Mouse (Mus musculus) adrenal gland, adult 2 months (tissue): Measurements from ENCODE around the gene Foxp2. TPM values are rescaled to one million over a fixed set of nuclear protein-coding genes. Genes with fewer than 3 reads are reported as not detected.

Source experiments
- DNase-seq: peaks from one replicate; pipeline ENCODE4 v3.0.0; 2021
- microRNA-seq, 2 experiments: library from miRNA; unstranded; fragments of <30 nt; microRNA quantifications; one replicate each; pipeline ENCODE4 v1.2.0; 2021
- polyA plus RNA-seq: library from polyadenylated mRNA; depleted of rRNA; stranded (reverse); fragments of >200 nt; gene quantifications from 2 replicates; pipeline ENCODE4 v1.2.3, GENCODE M21; 2012; rRNA removed
- total RNA-seq, 2 experiments: library from RNA; stranded (reverse); gene quantifications; 2 replicates each; pipeline ENCODE4 v1.2.3; 2021

Gene Foxp2
- total and polyA plus RNA-seq, 3 experiments, result 2.4 to 6.0 (median 4.9) TPM

DNA sequence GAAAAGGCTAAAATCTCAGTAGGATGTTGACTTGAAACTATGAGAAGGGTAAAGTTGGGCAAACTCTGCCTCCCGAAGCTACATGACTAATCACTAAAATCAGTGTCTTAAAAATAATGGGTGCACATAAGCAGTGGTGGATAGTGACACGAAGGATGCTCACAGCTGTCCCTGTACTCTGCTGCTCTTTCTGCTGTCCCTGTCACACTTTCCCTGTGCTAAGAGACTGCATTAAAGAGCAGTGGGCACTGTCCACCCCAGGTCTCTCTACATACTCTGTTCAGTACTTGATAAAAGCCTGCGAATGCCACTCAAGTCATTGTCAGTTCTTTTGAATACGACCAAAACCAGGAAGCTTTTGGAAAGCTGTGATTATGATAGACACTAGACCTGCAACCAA, 469.7 kb downstream of the Foxp2 start:
- DNase-seq, result no peak

DNA sequence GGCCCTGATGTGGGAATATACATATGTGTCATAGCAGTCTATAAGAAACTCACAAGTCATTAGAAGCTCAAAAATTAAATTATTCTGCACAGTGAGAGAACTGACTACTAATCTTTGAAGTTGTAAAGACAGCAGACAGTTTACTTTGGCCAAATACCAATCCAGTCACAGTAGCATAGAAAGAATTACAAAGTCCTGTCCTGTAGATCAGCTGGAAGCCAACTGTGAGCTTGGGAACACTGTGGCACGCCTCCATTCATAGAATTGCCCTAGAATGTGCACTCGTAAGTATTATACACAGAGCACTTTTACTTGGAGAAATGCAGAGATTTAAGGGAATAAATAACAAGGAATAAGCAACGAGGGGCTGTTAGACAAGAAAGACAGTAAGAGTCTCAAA, 472.5 kb downstream of the Foxp2 start:
- DNase-seq, result no peak

DNA sequence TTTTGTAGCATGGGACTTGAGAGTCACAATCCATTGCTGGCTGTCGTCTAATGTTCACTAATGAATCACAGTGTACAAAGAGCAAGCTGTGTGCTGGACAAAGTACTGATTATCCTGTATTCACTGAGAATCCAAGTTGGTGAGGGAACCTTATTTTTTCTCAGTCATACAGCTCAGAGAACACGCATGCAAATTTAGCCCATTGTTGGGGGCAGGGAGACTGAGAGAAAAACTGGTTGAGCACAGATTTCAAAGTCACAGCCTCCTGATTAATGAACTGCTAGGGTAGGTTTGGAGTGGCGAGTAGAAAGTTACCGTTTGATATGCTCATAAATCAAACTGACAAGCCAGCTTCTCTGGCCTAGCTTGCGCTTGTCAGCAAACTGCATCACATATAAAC, 477.1 kb downstream of the Foxp2 start:
- no peak for DNase-seq

DNA sequence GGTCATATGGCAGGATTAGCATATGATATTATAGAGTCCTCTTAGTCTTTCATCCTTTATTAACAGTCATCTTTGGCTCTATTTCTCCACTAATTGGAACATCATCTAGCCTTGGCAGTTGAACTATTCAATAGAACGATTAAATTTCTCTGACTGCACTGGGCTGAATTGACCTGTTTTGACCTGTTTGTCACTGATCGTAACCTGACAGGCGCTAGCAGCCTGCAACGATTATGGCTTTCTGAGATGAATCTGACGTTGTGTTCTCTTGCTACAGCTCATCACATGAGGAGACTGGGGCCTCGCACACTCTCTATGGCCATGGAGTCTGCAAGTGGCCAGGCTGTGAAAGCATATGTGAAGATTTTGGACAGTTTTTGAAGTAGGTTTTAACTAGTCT, 495.3 kb downstream of the Foxp2 start:
- no peak for DNase-seq

DNA sequence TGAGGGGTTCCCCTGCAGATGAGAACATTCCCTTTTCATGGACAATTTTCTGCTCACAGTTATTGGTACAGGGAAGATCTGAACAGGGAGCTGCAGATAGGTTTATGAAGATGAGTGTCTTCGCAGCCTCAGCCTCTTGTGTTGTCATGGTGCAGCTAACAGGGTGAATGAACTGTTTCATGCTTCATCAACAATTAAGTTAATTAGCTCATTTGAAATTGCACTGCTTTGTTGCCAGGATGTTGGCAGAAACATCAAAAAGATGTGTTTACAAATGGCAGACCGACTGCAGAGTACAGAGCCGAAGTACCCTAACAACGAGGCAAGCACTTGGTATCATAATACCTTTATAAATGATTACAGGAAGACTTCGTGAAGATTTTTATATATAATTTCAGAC, 496.3 kb downstream of the Foxp2 start:
- DNase-seq, result no peak

DNA sequence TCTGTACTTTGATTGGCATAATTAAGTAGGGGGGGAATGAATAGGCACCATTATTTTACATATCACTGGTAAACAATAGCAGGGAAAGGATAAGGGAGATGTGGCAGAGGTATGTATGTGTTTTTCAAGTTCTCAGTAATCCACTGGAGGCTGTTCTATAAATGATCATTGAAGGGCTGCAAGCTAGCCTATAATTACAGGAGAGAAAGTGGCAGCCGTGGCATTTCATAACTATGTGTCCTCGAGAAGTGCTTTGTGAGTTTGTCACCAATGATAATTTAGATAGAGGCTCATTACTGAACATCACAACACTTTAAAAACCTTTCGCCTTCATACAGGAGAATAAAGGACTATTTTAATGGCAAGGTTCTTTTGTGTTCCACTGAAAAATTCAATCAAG, 500.0 kb downstream of the Foxp2 start:
- DNase-seq, result no peak

DNA sequence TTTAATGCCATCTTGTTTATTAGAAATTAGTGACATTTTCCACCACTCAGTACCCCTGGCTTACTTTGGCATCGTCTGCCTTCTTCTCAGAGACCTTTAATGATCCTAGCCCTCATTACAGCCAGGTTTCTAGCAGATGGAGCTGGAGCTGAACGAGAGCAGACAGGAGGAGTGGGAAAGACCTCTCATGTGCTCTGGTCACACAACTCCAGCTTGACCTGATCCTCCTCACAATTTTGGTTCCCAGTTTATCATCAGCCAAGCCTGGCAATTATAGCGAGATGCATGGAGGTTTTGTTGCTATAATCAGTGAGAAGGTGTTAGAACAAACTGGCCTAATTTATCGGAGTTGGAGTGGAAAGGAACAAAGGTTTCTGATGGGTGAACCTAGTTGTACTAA, 500.9 kb downstream of the Foxp2 start:
- DNase-seq, result no peak

DNA sequence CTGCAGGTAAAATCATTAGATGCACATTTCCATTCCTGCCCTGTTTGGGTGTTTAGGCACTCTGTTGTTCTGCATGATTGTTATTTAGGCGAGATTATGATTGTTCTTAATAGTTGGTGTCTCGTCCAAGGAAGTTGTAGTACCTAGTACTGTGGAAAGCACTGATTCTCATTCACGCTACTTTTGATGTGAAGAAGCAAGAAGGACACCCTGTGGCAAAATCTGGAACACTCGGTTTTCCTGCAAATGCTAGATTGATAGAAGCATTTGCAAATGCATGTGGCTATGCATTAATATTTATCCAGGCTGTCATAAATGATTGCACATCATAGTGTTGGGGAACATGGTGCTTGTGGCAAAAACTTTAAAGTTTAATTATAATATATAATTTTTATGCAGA, 514.0 kb downstream of the Foxp2 start:
- no peak for DNase-seq

DNA sequence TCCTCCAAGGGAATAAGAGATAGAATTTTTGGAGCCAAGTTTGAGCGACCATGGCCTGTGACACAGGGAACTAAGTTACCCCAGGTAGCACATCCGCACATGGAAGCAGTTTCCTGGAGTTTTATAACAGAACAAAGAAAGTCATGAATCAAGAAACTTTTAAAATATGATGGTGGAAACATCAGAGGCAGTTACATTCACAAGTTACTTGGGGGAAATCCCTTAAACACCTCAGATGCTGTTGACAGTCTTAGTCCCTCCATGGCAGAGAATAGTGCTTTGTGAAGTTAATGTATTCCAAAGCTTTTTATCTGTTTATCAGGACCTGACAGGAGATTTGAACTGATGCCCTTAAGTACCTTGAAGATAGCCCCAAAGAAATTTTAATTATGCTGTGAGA, 558.6 kb downstream of the Foxp2 start:
- no peak for DNase-seq

DNA sequence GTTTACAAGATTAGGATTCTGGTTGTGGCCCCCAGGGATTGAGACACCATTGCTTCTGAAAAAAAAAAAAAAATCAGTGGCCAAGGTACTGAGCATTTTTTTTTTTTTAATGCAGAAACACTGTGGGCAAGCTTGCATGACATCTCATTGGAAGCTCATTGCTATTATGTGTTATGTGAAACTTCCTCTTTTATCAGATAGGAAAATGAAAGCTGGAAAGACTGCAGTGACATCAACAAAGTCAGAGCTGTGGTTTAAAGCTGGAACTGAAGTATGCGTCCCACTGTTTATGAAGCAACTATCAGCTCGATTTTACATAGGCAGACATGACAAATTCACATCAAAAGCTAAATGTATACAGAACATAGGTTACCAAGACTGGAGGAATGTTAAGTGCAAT, 562.2 kb downstream of the Foxp2 start:
- DNase-seq, result no peak

DNA sequence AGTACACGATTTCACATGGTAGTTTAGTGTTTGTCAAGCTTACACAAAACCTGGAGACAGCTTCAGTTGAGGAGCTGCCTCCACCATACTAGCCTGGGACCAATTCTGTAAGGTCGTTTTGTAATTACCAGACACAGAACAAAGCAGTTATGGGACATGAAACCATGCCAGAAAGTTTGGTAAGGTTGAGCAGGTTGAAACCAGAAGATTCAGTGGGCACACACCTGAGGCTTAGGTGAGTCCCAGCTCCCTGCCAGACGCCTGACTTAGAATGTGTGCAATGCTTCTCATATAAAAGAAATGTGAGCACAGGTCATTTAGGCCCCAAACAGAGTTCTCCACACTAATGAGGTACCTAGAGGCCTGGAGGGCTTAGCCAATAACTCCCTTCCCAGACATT, 564.3 kb downstream of the Foxp2 start:
- DNase-seq, result no peak

DNA sequence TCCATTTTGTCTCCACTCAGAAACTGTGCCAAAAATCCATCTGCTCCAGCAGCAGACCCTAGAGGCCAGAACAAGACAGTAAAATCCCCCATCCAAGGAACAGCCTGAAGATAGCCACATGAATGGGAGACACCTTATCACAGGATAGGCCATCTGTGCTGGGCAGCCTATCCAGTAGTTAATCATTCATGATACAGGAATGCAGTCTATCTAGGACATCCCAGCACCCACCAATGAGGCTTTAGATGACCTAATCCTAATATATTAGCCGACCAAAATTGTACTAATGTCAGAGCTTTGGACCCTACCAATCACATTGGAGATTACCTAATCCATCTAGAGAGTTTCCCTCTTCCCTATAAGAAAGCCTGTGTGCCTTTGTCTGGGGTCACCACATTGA, 565.5 kb downstream of the Foxp2 start:
- no peak for DNase-seq

DNA sequence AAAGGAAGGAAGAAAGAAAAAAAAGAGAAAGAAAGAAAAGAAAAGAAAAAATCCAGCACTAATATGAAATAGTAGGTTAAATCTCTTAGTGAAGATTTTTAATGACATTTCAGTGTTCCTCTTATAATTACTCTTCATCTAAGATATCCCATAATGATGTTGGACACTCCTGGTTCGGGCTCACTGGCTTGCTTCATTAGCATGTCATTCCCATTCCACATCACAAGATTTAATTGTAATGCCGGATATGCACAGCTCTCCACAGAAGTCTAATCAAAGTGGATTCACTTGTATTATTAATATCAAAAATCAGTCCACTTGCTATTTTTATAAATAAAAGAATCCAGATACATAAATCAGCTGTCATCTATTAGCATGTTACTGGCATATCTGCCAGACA, 585.8 kb downstream of the Foxp2 start:
- no peak for DNase-seq

Small RNA genes within 50 kb of the gene (microRNA-seq; reads per million reads assigned to microRNA genes)
- 0 reads per million in 2 experiments for gene Gm25470

Other genes starting within 250 kb of the Foxp2 start
- under 1 TPM in 1 of 2 experiments, not detected in 1; 0.03 TPM for gene Ppp1r3a, start 146.1 kb upstream of the Foxp2 start, total RNA-seq
- gene Ppp1r3a, start 146.1 kb upstream of the Foxp2 start, polyA plus RNA-seq, result not detected in 2 replicates